Mouse (Mus musculus) small intestine, adult 2 months (tissue): Measurements from ENCODE around the gene Fam89b. TPM values are rescaled to one million over a fixed set of nuclear protein-coding genes. Genes with fewer than 3 reads are reported as not detected.
A peak's percentile ranks its signal among the peaks of the same experiment; 100 is the strongest.
"Not testable (repeated sequence)": the region's sequence is repeated elsewhere in the genome, so short reads cannot be mapped to it uniquely, and the experiment has no call there.

Experiments
- H3K27ac ChIP-seq: fragments of 200-500 bp; 2 replicates; pipeline ENCODE4 v1.5.1; 2012; ENCODE audit warnings: low read depth, low read length, control low read depth, inconsistent platforms; ENCODE audit not compliant: insufficient read depth
- H3K27me3 ChIP-seq: fragments of 200-500 bp; 2 replicates; pipeline ENCODE4 v1.6.1; 2012; ENCODE audit warnings: mild to moderate bottlenecking, moderate library complexity, low read length, inconsistent platforms; ENCODE audit not compliant: control insufficient read depth, insufficient read depth
- H3K36me3 ChIP-seq: fragments of 200-500 bp; 2 replicates; pipeline ENCODE4 v1.6.1; 2012; ENCODE audit warnings: mild to moderate bottlenecking, low read length, control low read depth, inconsistent platforms; ENCODE audit not compliant: control insufficient read depth, insufficient read depth
- H3K4me1 ChIP-seq: fragments of 200-500 bp; 2 replicates; pipeline ENCODE4 v1.6.1; 2012; ENCODE audit warnings: low read length, inconsistent platforms, mixed read lengths; ENCODE audit not compliant: control insufficient read depth, insufficient read depth, insufficient read length
- H3K4me3 ChIP-seq: fragments of 200-500 bp; 2 replicates; pipeline ENCODE4 v1.5.1; 2012; ENCODE audit warnings: low read depth, mild to moderate bottlenecking, control low read depth, inconsistent platforms, low read length, moderate library complexity
- CTCF ChIP-seq: fragments of 200-500 bp; IDR thresholded peaks from 2 replicates; pipeline ENCODE4 v1.5.1; 2012; ENCODE audit warnings: low read depth, mild to moderate bottlenecking, control low read depth, inconsistent platforms, low read length, moderate library complexity, mixed read lengths; ENCODE audit not compliant: insufficient replicate concordance, insufficient read length; ENCODE audit errors: extremely low read depth
- POLR2A ChIP-seq: fragments of 200-500 bp; IDR thresholded peaks from 2 replicates; pipeline ENCODE4 v1.6.1; 2012; ENCODE audit warnings: low read depth, mild to moderate bottlenecking, control low read depth, inconsistent platforms, low read length, moderate library complexity
- WGBS: fragments of 180-500 bp; shearing (Covaris S2); methylation state at CpG from one replicate; pipeline ENCODE4 v1.1.7; 2018; 5-methylcytosine and 5-hydroxymethylcytosine counted together
- polyA plus RNA-seq: library from polyadenylated mRNA; depleted of rRNA; stranded (reverse); fragments of >200 nt; gene quantifications from 2 replicates; pipeline ENCODE4 v1.2.3, GENCODE M21; 2012

Gene Fam89b
- polyA plus RNA-seq, 1 experiment = 126 TPM

DNA sequence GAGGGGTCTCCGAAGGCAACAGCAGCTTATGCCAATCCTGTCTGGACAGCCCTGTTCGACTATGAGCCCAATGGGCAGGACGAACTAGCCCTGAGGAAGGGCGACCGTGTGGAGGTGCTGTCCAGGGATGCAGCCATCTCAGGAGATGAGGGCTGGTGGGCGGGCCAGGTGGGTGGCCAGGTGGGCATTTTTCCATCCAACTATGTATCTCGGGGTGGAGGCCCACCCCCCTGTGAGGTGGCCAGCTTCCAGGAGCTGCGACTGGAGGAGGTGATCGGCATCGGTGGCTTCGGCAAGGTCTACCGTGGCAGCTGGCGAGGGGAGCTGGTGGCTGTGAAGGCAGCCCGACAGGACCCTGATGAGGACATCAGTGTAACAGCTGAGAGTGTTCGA, 39.1 kb downstream of the Fam89b start:
- TF ChIP-seq CTCF = no peak
- no peak for TF ChIP-seq POLR2A
- H3K27ac ChIP-seq = peak overlapping the region; percentile 99; the same call in 1 of the 2 replicates
- peaks cover 36% of the 10 kb centered on the region for H3K36me3 ChIP-seq
- peaks cover 23% of the 10 kb centered on the region for H3K4me1 ChIP-seq
- H3K27me3 ChIP-seq = no peaks in the 10 kb centered on the region
- peak overlapping the region; percentile 97 for H3K4me3 ChIP-seq
- 15% methylated on average over 15 of the region's 15 CpGs for WGBS

DNA sequence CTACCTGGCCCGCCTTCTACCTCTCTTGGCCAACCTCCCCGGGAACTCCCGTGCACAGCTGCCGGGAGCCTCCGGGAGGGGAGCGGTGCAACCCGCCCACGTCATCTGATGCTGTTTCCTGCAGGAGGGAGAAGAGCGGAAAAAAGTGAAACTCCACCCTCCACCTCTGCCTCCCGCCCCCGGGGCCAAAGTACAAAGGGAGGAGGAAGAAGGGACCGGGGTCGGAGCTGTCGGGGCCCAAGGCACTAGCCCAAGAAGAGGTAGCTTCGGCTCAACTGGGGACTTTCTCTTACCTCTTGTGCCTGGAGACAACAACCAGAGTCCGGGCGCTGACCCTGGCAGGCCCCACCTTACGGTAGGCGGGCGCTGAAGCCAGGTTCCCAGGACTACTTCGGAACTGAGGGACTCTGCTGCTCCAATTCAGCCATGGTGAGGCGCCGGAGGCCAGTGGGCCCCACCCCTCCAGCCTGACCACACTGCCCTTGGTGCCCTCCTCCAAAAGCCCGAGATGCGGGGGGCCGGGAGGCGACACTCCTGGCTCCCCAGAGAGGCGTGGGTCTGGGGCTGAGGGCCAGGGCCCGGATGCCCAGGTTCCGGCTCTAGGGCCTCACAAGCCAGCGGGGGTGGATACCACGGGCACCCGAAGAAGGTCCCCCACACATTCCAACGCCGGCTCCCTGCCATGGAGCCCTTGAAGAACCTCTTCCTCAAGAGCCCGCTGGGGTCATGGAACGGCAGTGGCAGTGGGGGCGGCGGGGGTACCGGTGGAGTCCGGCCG, 39.7 kb downstream of the Fam89b start:
- no peak for TF ChIP-seq CTCF
- peak; percentile 81; the same call in 1 of the 2 replicates for TF ChIP-seq POLR2A
- H3K36me3 ChIP-seq = peaks cover 37% of the 10 kb centered on the region
- H3K27me3 ChIP-seq = no peaks in the 10 kb centered on the region
- peak overlapping the region; percentile 97 for H3K4me3 ChIP-seq
- peak overlapping the region; percentile 99 for H3K27ac ChIP-seq
- WGBS = 1% methylated on average over 42 of the region's 42 CpGs
- peaks cover 23% of the 10 kb centered on the region for H3K4me1 ChIP-seq

DNA sequence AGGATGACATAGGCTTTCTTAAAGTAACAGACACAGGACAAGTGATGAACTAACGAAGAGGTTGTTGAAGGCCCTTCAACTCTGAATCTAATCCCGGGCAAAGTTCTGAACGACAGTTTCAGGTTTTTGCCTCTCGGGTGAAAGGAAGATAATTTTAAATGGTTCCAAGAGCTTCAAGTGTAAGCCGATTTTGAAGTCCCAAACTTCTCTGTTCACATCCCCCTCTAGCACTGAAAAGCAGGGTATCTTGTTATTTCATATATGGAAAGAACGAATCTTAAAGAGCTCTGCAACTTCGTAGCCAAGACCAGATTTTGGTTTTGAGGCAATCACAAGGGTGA, 40.4 kb downstream of the Fam89b start:
- Histone ChIP-seq H3K27ac (peak overlapping the region; percentile 99), H3K27me3 (no peaks in the 10 kb centered on the region), H3K4me3 (peak overlapping the region; percentile 97), H3K4me1 (peaks cover 23% of the 10 kb centered on the region), H3K36me3 (peaks cover 42% of the 10 kb centered on the region)
- under 1% methylated on average over 7 of the region's 7 CpGs for WGBS
- TF ChIP-seq CTCF (no peak), POLR2A (no peak)

DNA sequence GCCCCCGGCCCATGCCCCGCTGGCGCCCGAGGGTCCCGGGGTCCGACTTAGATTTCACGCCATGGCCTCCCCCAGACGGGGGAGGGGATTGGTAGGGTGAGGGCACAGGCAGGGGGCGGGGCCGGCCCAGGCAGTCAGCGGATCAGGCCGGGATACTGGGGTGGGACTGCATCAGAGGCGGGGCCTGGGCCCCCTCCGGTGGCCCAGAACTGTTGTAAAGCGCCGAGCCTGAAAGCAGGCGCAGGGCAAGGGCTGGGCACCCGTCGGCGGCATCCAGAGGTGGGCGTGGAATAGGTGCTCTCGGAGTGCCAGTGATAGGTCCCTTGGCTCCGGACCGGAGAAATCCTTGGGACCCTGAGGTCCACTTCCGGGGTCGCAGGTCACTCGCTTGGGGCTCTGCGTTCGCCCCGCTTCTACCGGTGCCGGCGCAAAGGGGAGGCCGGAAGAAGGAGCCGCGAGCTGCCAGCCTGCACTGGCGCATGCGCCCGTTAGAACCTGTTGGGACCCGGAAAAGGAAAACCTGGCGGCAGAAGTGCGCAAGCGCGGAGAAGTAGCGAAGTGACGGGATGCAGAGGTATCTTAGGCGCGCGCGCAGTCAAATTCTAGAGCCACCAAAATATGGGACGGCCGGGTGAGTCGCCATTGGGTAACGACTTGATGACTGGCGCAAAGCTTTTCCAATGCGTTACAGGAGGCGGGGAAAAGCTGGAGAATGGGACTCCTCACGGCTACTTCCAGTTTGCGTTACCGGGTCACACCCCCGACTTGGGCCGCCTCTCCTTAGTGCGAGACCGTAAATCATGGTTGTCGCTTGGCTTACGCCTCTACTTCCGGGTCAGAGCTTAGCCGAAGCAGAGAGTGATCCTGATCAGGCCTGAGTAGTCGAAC, 41.0 kb downstream of the Fam89b start, which contains the start of the genes Map3k11 and Pcnx3:
TSS of gene Map3k11 (plus strand) at position 543 of the 888 bp plus-strand sequence.
TSS of gene Pcnx3 (minus strand) at position 709 of the 888 bp plus-strand sequence.
- TF ChIP-seq POLR2A (peak; percentile 72), CTCF (peak; percentile 17; the same call in 1 of the 2 replicates)
- under 1% methylated on average over 69 of the region's 69 CpGs for WGBS
- Histone ChIP-seq H3K36me3 (peaks cover 39% of the 10 kb centered on the region), H3K4me1 (peaks cover 23% of the 10 kb centered on the region), H3K27ac (peak within 1 kb of the TSS; percentile 99), H3K27me3 (no peaks in the 10 kb centered on the region), H3K4me3 (peak within 1 kb of the TSS; percentile 97)

DNA sequence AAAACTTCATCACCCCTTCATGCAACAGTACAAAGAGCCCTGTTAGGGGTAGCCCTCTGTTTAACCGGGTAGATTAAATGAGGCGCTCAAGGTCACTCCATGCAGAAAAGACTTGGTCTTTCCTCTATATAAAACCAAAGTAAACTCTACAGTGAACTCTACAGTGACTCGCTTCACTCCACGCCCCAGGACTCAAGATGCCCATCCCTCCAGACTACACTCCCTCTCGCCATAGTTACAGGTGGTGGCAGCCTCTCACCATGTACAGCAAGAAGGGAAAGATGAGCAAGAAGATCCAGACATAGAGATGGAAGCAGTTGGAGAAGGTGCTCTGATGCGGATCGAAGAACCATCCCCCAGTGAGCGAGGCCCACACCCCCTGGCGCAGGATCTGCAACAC, 41.7 kb downstream of the Fam89b start:
- Histone ChIP-seq H3K27me3 (no peaks in the 10 kb centered on the region), H3K4me1 (peaks cover 20% of the 10 kb centered on the region), H3K36me3 (peaks cover 41% of the 10 kb centered on the region), H3K27ac (no peak overlapping the region), H3K4me3 (peak overlapping the region; percentile 97)
- 17% methylated on average over 9 of the region's 9 CpGs for WGBS
- TF ChIP-seq POLR2A (no peak), CTCF (no peak)

DNA sequence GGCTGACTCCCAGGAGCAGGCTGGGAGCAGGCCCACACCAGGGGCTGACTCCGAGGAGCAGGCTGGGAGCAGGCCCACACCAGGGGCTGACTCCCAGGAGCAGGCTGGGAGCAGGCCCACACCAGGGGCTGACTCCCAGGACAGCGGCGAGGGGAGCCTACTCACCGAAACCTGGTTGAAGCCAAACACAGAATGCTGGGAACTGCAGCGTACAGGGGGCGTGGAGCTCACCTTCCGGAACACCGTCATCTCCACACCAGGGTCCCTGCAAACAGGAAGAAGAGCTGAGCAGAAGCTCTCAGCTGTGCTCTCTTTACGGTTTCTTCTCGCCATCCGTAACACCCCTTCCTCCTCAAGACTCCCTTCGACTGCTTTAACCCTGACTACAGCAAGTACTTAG, 42.5 kb downstream of the Fam89b start:
- WGBS = 95% methylated on average over 12 of the region's 12 CpGs
- not testable (repeated sequence) for H3K27me3 ChIP-seq, H3K4me3 ChIP-seq, H3K27ac ChIP-seq
- H3K36me3 ChIP-seq = peaks cover 41% of the 10 kb centered on the region
- peaks cover 17% of the 10 kb centered on the region for H3K4me1 ChIP-seq

DNA sequence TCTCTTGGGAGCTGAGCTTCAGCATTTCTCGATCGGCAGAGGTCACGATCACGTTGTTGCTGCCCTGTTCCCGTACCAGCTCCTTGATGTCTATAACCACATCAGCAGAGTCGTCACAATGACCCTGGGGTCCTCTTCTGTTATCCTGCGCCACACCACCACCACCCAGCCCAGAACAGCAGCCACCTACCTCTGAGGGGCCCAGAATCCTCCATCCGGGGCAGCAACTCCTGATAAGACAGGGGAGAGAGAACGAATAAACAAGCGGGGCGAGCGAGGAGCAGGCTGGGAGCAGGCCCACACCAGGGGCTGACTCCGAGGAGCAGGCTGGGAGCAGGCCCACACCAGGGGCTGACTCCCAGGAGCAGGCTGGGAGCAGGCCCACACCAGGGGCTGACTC, 43.0 kb downstream of the Fam89b start:
- H3K36me3 ChIP-seq = peaks cover 46% of the 10 kb centered on the region
- no peaks in the 10 kb centered on the region for H3K27me3 ChIP-seq
- no peak overlapping the region for H3K4me3 ChIP-seq
- peaks cover 14% of the 10 kb centered on the region for H3K4me1 ChIP-seq
- H3K27ac ChIP-seq = no peak overlapping the region
- TF ChIP-seq POLR2A (no peak), CTCF (no peak)
- WGBS = 92% methylated on average over 13 of the region's 13 CpGs
